Mouse (Mus musculus): ENCODE measurements around the gene Myo15. TPM values are rescaled to one million over a fixed set of nuclear protein-coding genes. Genes with fewer than 3 reads are reported as not detected.

The Myo15 gene
- polyA plus RNA-seq, 1 experiment from 2014 or later, result 0.27 TPM

- H3K4me1 ChIP-seq (replicated peaks; ENCODE audit: control insufficient read depth, insufficient read depth, low read length), result no peaks in the 10 kb centered on the region
- H3K4me3 ChIP-seq (ENCODE audit: low read depth, low read length), result no peak overlapping the region
- no peak for DNase-seq (ENCODE audit: low spot score)
- 43% methylated on average over 7 of the region's 7 CpGs for WGBS
- H3K9ac ChIP-seq (ENCODE audit: low read length), result no peak overlapping the region
- H3K27ac ChIP-seq (ENCODE audit: low read depth, low read length), result no peak overlapping the region
- no peaks in the 10 kb centered on the region for H3K27me3 ChIP-seq (ENCODE audit: control insufficient read depth, insufficient read depth, low read length)
- ATAC-seq (replicated peaks; ENCODE audit: low FRiP score), result no peak
- peaks cover 3% of the 10 kb centered on the region for H3K36me3 ChIP-seq (ENCODE audit: control insufficient read depth, insufficient read depth, low read length)
- no peak overlapping the region for H3K4me2 ChIP-seq (ENCODE audit: low read depth, low read length, severe bottlenecking)
- no peaks in the 10 kb centered on the region for H3K9me3 ChIP-seq (ENCODE audit: control insufficient read depth, low read length)
Observed at GRCm38 (mm10) chr11:60440176-60440575, 29.0 kb upstream of the Myo15 start.

GRCm38 (mm10) chr11:60442896-60443295, 26.2 kb upstream of the Myo15 start:
- Histone ChIP-seq H3K4me2 (ENCODE audit: low read depth, low read length, severe bottlenecking) (no peak overlapping the region), H3K4me1 (replicated peaks; ENCODE audit: control insufficient read depth, insufficient read depth, low read length) (no peaks in the 10 kb centered on the region), H3K27ac (ENCODE audit: low read depth, low read length) (no peak overlapping the region), H3K9ac (ENCODE audit: low read length) (no peak overlapping the region), H3K27me3 (ENCODE audit: control insufficient read depth, insufficient read depth, low read length) (no peaks in the 10 kb centered on the region), H3K36me3 (ENCODE audit: control insufficient read depth, insufficient read depth, low read length) (no peaks in the 10 kb centered on the region), H3K9me3 (ENCODE audit: control insufficient read depth, low read length) (no peaks in the 10 kb centered on the region), H3K4me3 (ENCODE audit: low read depth, low read length) (no peak overlapping the region)
- 92% methylated on average over 6 of the region's 6 CpGs for WGBS
- no peak for ATAC-seq (replicated peaks; ENCODE audit: low FRiP score)
- no peak for DNase-seq (ENCODE audit: low spot score)

GRCm38 (mm10) chr11:60444007-60444406, 25.1 kb upstream of the Myo15 start:
- no peaks in the 10 kb centered on the region for H3K36me3 ChIP-seq (ENCODE audit: control insufficient read depth, insufficient read depth, low read length)
- 84% methylated on average over 4 of the region's 4 CpGs for WGBS
- H3K4me1 ChIP-seq (replicated peaks; ENCODE audit: control insufficient read depth, insufficient read depth, low read length), result no peaks in the 10 kb centered on the region
- H3K4me3 ChIP-seq (ENCODE audit: low read depth, low read length), result no peak overlapping the region
- no peak overlapping the region for H3K27ac ChIP-seq (ENCODE audit: low read depth, low read length)
- no peak for ATAC-seq (replicated peaks; ENCODE audit: low FRiP score)
- DNase-seq (ENCODE audit: low spot score), result no peak
- no peak overlapping the region for H3K9ac ChIP-seq (ENCODE audit: low read length)
- H3K9me3 ChIP-seq (ENCODE audit: control insufficient read depth, low read length), result no peaks in the 10 kb centered on the region
- H3K4me2 ChIP-seq (ENCODE audit: low read depth, low read length, severe bottlenecking), result no peak overlapping the region
- H3K27me3 ChIP-seq (ENCODE audit: control insufficient read depth, insufficient read depth, low read length), result no peaks in the 10 kb centered on the region

- H3K27ac ChIP-seq (ENCODE audit: low read depth, low read length), result no peak within 1 kb of the TSS
- H3K9me3 ChIP-seq (ENCODE audit: control insufficient read depth, low read length), result no peaks in the 10 kb centered on the region
- peak within 1 kb of the TSS; percentile 96 for H3K4me2 ChIP-seq (ENCODE audit: low read depth, low read length, severe bottlenecking)
- H3K27me3 ChIP-seq (ENCODE audit: control insufficient read depth, insufficient read depth, low read length), result no peaks in the 10 kb centered on the region
- peak within 1 kb of the TSS; percentile 72 for H3K9ac ChIP-seq (ENCODE audit: low read length)
- peak; percentile 80 for ATAC-seq (replicated peaks; ENCODE audit: low FRiP score)
- DNase-seq (ENCODE audit: low spot score), result peak; percentile 95
- peak within 1 kb of the TSS; percentile 79 for H3K4me3 ChIP-seq (ENCODE audit: low read depth, low read length)
- H3K36me3 ChIP-seq (ENCODE audit: control insufficient read depth, insufficient read depth, low read length), result no peaks in the 10 kb centered on the region; the same call in 1 of the 2 replicates
- 5% methylated on average over 27 of the region's 27 CpGs for whole genome bisulfite sequencing
- peaks cover 4% of the 10 kb centered on the region; the same call in 1 of the 2 replicates for H3K4me1 ChIP-seq (replicated peaks; ENCODE audit: control insufficient read depth, insufficient read depth, low read length)
Observed at GRCm38 (mm10) chr11:60454080-60454744, 14.9 kb upstream of the Myo15 start, which contains the start of gene Drg2. TSS of gene Drg2 (plus strand) at chr11:60454591.

GRCm38 (mm10) chr11:60454745-60455087, 14.4 kb upstream of the Myo15 start:
- ATAC-seq (replicated peaks; ENCODE audit: low FRiP score) (0 out of 2 replicates have a peak, but pooled peaks have one; percentile 5), DNase-seq (ENCODE audit: low spot score) (peak; percentile 56)
- H3K27ac ChIP-seq (ENCODE audit: low read depth, low read length), result no peak overlapping the region
- H3K4me3 ChIP-seq (ENCODE audit: low read depth, low read length), result peak overlapping the region; percentile 79
- no peaks in the 10 kb centered on the region; the same call in 1 of the 2 replicates for H3K36me3 ChIP-seq (ENCODE audit: control insufficient read depth, insufficient read depth, low read length)
- under 1% methylated on average over 17 of the region's 17 CpGs for WGBS
- no peaks in the 10 kb centered on the region for H3K9me3 ChIP-seq (ENCODE audit: control insufficient read depth, low read length)
- H3K27me3 ChIP-seq (ENCODE audit: control insufficient read depth, insufficient read depth, low read length), result no peaks in the 10 kb centered on the region
- peak overlapping the region; percentile 72 for H3K9ac ChIP-seq (ENCODE audit: low read length)
- peaks cover 4% of the 10 kb centered on the region; the same call in 1 of the 2 replicates for H3K4me1 ChIP-seq (replicated peaks; ENCODE audit: control insufficient read depth, insufficient read depth, low read length)
- H3K4me2 ChIP-seq (ENCODE audit: low read depth, low read length, severe bottlenecking), result peak overlapping the region; percentile 96

- no peak overlapping the region for H3K27ac ChIP-seq (ENCODE audit: low read depth, low read length)
- peaks cover 4% of the 10 kb centered on the region; the same call in 1 of the 2 replicates for H3K36me3 ChIP-seq (ENCODE audit: control insufficient read depth, insufficient read depth, low read length)
- peaks cover 4% of the 10 kb centered on the region; the same call in 1 of the 2 replicates for H3K4me1 ChIP-seq (replicated peaks; ENCODE audit: control insufficient read depth, insufficient read depth, low read length)
- WGBS, result 96% methylated on average over 1 of the region's 1 CpGs
- no peaks in the 10 kb centered on the region for H3K27me3 ChIP-seq (ENCODE audit: control insufficient read depth, insufficient read depth, low read length)
- H3K4me2 ChIP-seq (ENCODE audit: low read depth, low read length, severe bottlenecking), result no peak overlapping the region
- H3K9ac ChIP-seq (ENCODE audit: low read length), result no peak overlapping the region
- no peak for DNase-seq (ENCODE audit: low spot score)
- ATAC-seq (replicated peaks; ENCODE audit: low FRiP score), result no peak
- no peak overlapping the region for H3K4me3 ChIP-seq (ENCODE audit: low read depth, low read length)
- no peaks in the 10 kb centered on the region for H3K9me3 ChIP-seq (ENCODE audit: control insufficient read depth, low read length)
Observed at GRCm38 (mm10) chr11:60457973-60458372, 11.2 kb upstream of the Myo15 start.

- Histone ChIP-seq H3K4me1 (replicated peaks; ENCODE audit: control insufficient read depth, insufficient read depth, low read length) (no peaks in the 10 kb centered on the region), H3K9ac (ENCODE audit: low read length) (no peak overlapping the region), H3K4me3 (ENCODE audit: low read depth, low read length) (no peak overlapping the region), H3K27ac (ENCODE audit: low read depth, low read length) (no peak overlapping the region), H3K9me3 (ENCODE audit: control insufficient read depth, low read length) (no peaks in the 10 kb centered on the region), H3K36me3 (ENCODE audit: control insufficient read depth, insufficient read depth, low read length) (peaks cover 2% of the 10 kb centered on the region; the same call in 1 of the 2 replicates), H3K27me3 (ENCODE audit: control insufficient read depth, insufficient read depth, low read length) (no peaks in the 10 kb centered on the region), H3K4me2 (ENCODE audit: low read depth, low read length, severe bottlenecking) (no peak overlapping the region)
- ATAC-seq (replicated peaks; ENCODE audit: low FRiP score) (no peak), DNase-seq (ENCODE audit: low spot score) (peak; percentile 72)
- WGBS, result 96% methylated on average over 2 of the region's 2 CpGs
Observed at GRCm38 (mm10) chr11:60465943-60466380, 3.2 kb upstream of the Myo15 start.

GRCm38 (mm10) chr11:60470743-60471142, 1.6 kb downstream of the Myo15 start:
- no peaks in the 10 kb centered on the region; the same call in 1 of the 2 replicates for H3K36me3 ChIP-seq (ENCODE audit: control insufficient read depth, insufficient read depth, low read length)
- H3K4me1 ChIP-seq (replicated peaks; ENCODE audit: control insufficient read depth, insufficient read depth, low read length), result no peaks in the 10 kb centered on the region
- H3K4me2 ChIP-seq (ENCODE audit: low read depth, low read length, severe bottlenecking), result no peak overlapping the region
- 80% methylated on average over 8 of the region's 9 CpGs for WGBS
- H3K27me3 ChIP-seq (ENCODE audit: control insufficient read depth, insufficient read depth, low read length), result no peaks in the 10 kb centered on the region
- DNase-seq (ENCODE audit: low spot score) (no peak), ATAC-seq (replicated peaks; ENCODE audit: low FRiP score) (no peak)
- no peaks in the 10 kb centered on the region for H3K9me3 ChIP-seq (ENCODE audit: control insufficient read depth, low read length)
- no peak overlapping the region for H3K9ac ChIP-seq (ENCODE audit: low read length)
- no peak overlapping the region for H3K4me3 ChIP-seq (ENCODE audit: low read depth, low read length)
- H3K27ac ChIP-seq (ENCODE audit: low read depth, low read length), result no peak overlapping the region

- Histone ChIP-seq H3K4me3 (ENCODE audit: low read depth, low read length) (no peak overlapping the region), H3K27ac (ENCODE audit: low read depth, low read length) (no peak overlapping the region), H3K4me1 (replicated peaks; ENCODE audit: control insufficient read depth, insufficient read depth, low read length) (no peaks in the 10 kb centered on the region), H3K9ac (ENCODE audit: low read length) (no peak overlapping the region), H3K4me2 (ENCODE audit: low read depth, low read length, severe bottlenecking) (no peak overlapping the region), H3K27me3 (ENCODE audit: control insufficient read depth, insufficient read depth, low read length) (no peaks in the 10 kb centered on the region), H3K9me3 (ENCODE audit: control insufficient read depth, low read length) (no peaks in the 10 kb centered on the region), H3K36me3 (ENCODE audit: control insufficient read depth, insufficient read depth, low read length) (no peaks in the 10 kb centered on the region)
- DNase-seq (ENCODE audit: low spot score) (no peak), ATAC-seq (replicated peaks; ENCODE audit: low FRiP score) (no peak)
- 79% methylated on average over 5 of the region's 5 CpGs for whole genome bisulfite sequencing
Observed at GRCm38 (mm10) chr11:60474534-60474933, 5.4 kb downstream of the Myo15 start.

Measured in forebrain, embryonic 11.5 days (tissue).